Mouse (Mus musculus) adrenal gland, postnatal 10 days (tissue): ENCODE measurements around the gene Kcnh2. TPM values are rescaled to one million over a fixed set of nuclear protein-coding genes. Genes with fewer than 3 reads are reported as not detected.

Source experiments
- DNase-seq: peaks from one replicate; pipeline ENCODE4 v3.0.0; 2021; ENCODE audit warnings: mixed read lengths
- total RNA-seq, 2 experiments: library from RNA; stranded (reverse); gene quantifications; 2 replicates each; pipeline ENCODE4 v1.2.3; 2021

Kcnh2 gene
- total RNA-seq, 2 experiments from 2014 or later = 12.8 to 23.1 TPM

GRCm38 (mm10) chr5:24319776-24320466 is 31.5 kb downstream of the Kcnh2 start:
- DNase-seq = no peak

GRCm38 (mm10) chr5:24309223-24309622 is 42.2 kb downstream of the Kcnh2 start:
- DNase-seq = no peak

- DNase-seq = peak; percentile 51
Observed at GRCm38 (mm10) chr5:24308621-24309020, 42.8 kb downstream of the Kcnh2 start.

GRCm38 (mm10) chr5:24307118-24307777 is 44.2 kb downstream of the Kcnh2 start:
- DNase-seq = no peak

- peak; percentile 53 for DNase-seq
Observed at GRCm38 (mm10) chr5:24303199-24303598, 48.2 kb downstream of the Kcnh2 start.

- no peak for DNase-seq
Observed at GRCm38 (mm10) chr5:24299845-24300589, 51.4 kb downstream of the Kcnh2 start.

GRCm38 (mm10) chr5:24291954-24292353 is 59.5 kb downstream of the Kcnh2 start:
- peak; percentile 36 for DNase-seq

- DNase-seq = peak; percentile 47
Observed at GRCm38 (mm10) chr5:24286221-24286970, 65.0 kb downstream of the Kcnh2 start.

GRCm38 (mm10) chr5:24284145-24284544 is 67.3 kb downstream of the Kcnh2 start:
- no peak for DNase-seq

- no peak for DNase-seq
Observed at GRCm38 (mm10) chr5:24283181-24283580, 68.2 kb downstream of the Kcnh2 start.

GRCm38 (mm10) chr5:24280523-24280922 is 70.9 kb downstream of the Kcnh2 start:
- no peak for DNase-seq

- DNase-seq = no peak
Observed at GRCm38 (mm10) chr5:24279527-24279926, 71.9 kb downstream of the Kcnh2 start.

- no peak for DNase-seq
Observed at GRCm38 (mm10) chr5:24278206-24278605, 73.2 kb downstream of the Kcnh2 start.

- DNase-seq = peak; percentile 58
Observed at GRCm38 (mm10) chr5:24273683-24274621, 77.5 kb downstream of the Kcnh2 start.

GRCm38 (mm10) chr5:24270941-24271340 is 80.5 kb downstream of the Kcnh2 start:
- no peak for DNase-seq

Other genes starting within 250 kb of the Kcnh2 start
- gene Nupl2, start 186.6 kb downstream of the Kcnh2 start, total RNA-seq = 1 to 10 TPM; 7.5 to 9.3 TPM
- gene Nos3, start 13.2 kb upstream of the Kcnh2 start, total RNA-seq = 10 to 100 TPM; 16.3 to 16.6 TPM
- under 1 TPM; 0.60 to 0.67 TPM for gene Atg9b, start 40.5 kb upstream of the Kcnh2 start, total RNA-seq
- gene Abcb8, start 42.1 kb upstream of the Kcnh2 start, total RNA-seq = 100 to 1,000 TPM in 1 of 2 experiments, 10 to 100 TPM in 1; 93.7 to 116 TPM
- under 1 TPM; 0.54 to 0.76 TPM for gene Asic3, start 61.8 kb upstream of the Kcnh2 start, total RNA-seq
- gene Cdk5, start 71.9 kb upstream of the Kcnh2 start, total RNA-seq = 10 to 100 TPM; 37.9 to 41.3 TPM
- gene Slc4a2, start 72.2 kb upstream of the Kcnh2 start, total RNA-seq = 10 to 100 TPM; 58.7 to 60.9 TPM
- 100 to 1,000 TPM; 129 to 172 TPM for gene Fastk, start 93.7 kb upstream of the Kcnh2 start, total RNA-seq
- 10 to 100 TPM in 1 of 2 experiments, 1 to 10 TPM in 1; 9.1 to 10.5 TPM for gene Tmub1, start 96.2 kb upstream of the Kcnh2 start, total RNA-seq
- 10 to 100 TPM; 67.6 to 72.2 TPM for gene Agap3, start 100.6 kb upstream of the Kcnh2 start, total RNA-seq
- gene Gbx1, start 175.6 kb upstream of the Kcnh2 start, total RNA-seq = under 1 TPM in 1 of 2 experiments, not detected in 1; 0.09 TPM
- 1 to 10 TPM; 1.0 to 6.2 TPM for gene Asb10, start 189.4 kb upstream of the Kcnh2 start, total RNA-seq
- gene 4931409K22Rik, start 205.2 kb upstream of the Kcnh2 start, total RNA-seq = not detected
- gene Abcf2, start 225.9 kb upstream of the Kcnh2 start, total RNA-seq = 10 to 100 TPM; 51.0 to 53.3 TPM
- gene Chpf2, start 235.1 kb upstream of the Kcnh2 start, total RNA-seq = 10 to 100 TPM; 35.4 to 46.3 TPM